Mouse (Mus musculus) colon, adult 2 months (tissue): ENCODE data around the gene Snx1. TPM values are rescaled to one million over a fixed set of nuclear protein-coding genes. Genes with fewer than 3 reads are reported as not detected.

ENCODE experiments used
- polyA plus RNA-seq: library from polyadenylated mRNA; depleted of rRNA; stranded (reverse); fragments of >200 nt; gene quantifications from 2 replicates; pipeline ENCODE4 v1.2.3, GENCODE M21; 2012; rRNA removed

Snx1 gene
- polyA plus RNA-seq = 56.8 and 61.2 TPM in 2 replicates

DNA sequence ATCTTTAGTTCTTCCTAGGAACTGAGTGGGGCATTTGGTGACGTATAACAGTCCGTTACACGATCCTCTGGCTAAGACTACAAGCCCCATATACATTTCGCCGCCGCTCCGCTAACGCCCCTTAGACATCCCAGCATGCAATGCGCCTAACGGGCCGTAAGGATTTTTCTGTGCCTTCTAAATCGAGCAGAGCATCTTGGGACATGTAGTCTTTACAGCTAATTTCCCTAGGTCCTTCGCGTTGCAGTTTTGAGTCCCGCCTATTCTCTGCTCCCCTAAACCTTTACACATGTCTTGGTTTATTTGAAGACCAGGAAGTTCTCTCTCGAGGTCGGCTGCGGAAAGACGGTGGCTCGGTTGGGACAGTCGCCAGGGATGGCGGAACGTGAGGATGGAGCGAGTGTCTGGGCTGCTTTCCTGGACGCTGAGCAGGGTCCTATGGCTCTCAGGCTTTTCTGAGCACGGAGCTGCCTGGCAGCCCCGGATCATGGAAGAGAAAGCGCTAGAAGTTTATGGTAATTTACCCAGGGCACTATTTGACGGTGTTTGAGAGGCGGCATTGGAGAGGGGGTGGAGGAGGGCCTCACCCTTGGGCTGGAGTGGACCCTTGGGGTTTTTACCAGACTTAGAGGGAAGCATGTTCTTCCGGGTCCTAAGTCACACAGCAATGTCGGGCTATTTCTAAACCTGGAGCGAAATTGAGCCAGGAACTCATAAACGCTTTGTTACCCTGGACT lies at the start of gene Snx1, which contains the start of gene Ciao2a:
Gene Snx1 (minus strand): TSS at position 132 of the 737 bp plus-strand sequence.
Gene Ciao2a (plus strand): TSS at position 156 of the 737 bp plus-strand sequence.

DNA sequence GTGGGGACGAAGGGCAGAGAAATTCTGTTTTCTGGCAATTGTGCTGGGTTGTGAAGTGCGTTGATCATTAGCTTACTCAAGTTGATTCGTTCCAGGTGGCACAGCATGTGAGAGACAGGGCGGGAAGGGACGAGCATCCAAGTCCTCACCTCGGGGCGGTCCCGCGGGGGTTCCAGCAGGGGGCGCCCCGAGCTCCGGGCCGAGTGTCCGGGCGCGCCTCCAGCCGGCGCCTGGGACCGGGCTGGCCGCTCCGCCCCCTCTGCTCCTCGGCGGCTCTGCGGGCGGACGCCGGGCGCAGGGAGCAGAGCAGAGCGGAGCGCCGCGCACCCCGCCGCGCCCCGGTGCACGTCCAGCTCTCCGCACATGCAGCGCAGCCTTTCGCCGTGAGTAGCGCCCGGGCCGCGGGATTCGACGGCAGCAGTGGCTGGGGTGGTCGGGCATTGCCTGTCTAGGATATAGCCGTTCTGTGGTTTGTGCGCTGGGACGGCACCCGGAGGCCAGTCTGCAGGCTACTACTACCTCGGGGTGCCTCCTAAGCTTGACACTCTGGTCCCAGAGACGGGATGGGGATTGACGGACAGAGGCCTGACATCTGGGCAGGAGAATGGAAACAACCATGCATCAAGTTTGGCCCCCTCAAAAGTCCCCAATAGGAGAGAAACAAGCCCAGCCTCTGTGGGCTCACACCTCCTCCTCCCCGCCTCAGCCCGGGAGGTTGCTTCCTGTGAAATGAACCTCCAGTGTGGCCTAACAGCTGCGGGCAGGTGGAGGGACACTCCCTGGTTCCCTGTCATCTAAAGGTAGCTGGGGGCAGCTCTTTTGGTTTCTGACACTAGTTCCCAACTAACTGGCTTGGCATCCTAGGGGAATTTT lies 31.8 kb upstream of the Snx1 start, which contains the start of gene Dapk2:
Gene Dapk2 (plus strand): TSS at position 266 of the 873 bp plus-strand sequence.

DNA sequence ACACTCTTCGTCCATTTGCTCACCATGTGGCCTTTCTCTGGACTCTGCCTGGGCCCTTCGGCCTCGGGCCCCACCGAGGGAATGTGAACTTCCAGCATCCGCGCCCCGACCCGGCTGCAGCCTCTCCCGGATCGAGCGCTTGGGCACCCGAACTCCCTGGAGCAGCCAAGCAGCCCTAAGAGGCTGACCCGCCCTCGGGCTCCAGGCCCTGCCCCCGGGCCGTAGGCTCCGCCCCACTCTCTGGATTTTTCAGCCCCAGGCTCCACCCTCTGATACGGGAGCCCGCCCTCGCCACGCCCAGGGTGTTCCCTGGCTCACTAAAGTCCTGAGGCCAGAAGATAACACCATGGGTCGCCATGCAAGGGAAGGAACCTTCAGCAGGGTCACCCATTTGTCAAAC lies 56.8 kb downstream of the Snx1 start, which contains the start of gene Snx22:
Gene Snx22 (minus strand): TSS at position 137 of the 400 bp plus-strand sequence.

GRCm38 (mm10) chr9:66059583-66060307 lies 66.6 kb downstream of the Snx1 start, which contains the start of gene Ppib:
Gene Ppib (plus strand): TSS chr9:66060222.

Other genes starting within 250 kb of the Snx1 start
- 1.5 and 1.9 TPM in 2 replicates for gene Pclaf, start 236.3 kb downstream of the Snx1 start, polyA plus RNA-seq
- gene Trip4, start 217.8 kb downstream of the Snx1 start, polyA plus RNA-seq = 3.5 and 4.5 TPM in 2 replicates
- gene Csnk1g1, start 217.7 kb downstream of the Snx1 start, polyA plus RNA-seq = 3.9 TPM in 2 replicates
- 180 and 204 TPM in 2 replicates for gene Ppib, start 66.4 kb downstream of the Snx1 start, polyA plus RNA-seq
- gene Snx22, start 56.9 kb downstream of the Snx1 start, polyA plus RNA-seq = 1.4 TPM in 2 replicates
- 10.3 and 12.2 TPM in 2 replicates for gene Ciao2a, start within 50 bp of the Snx1 start, polyA plus RNA-seq
- 16.4 and 20.5 TPM in 2 replicates for gene Dapk2, start 31.6 kb upstream of the Snx1 start, polyA plus RNA-seq
- gene Herc1, start 223.9 kb upstream of the Snx1 start, polyA plus RNA-seq = 8.7 and 9.3 TPM in 2 replicates